Mouse (Mus musculus) pancreas, adult 10 weeks (tissue): ENCODE measurements around the gene Tor1a. TPM values are rescaled to one million over a fixed set of nuclear protein-coding genes. Genes with fewer than 3 reads are reported as not detected.

ENCODE experiments used
- polyA plus RNA-seq: library from polyadenylated mRNA; stranded (reverse); fragments of 350-450 nt; fragmentation: Illumina TruSeq; extraction: RNeasy Lipid Tissue Mini Kit (QIAGEN cat#74804); gene quantifications from one replicate; pipeline ENCODE4 v1.2.3, GENCODE M21; 2015; ENCODE audit warnings: low read depth, low replicate concordance; ENCODE audit not compliant: insufficient read depth

Tor1a gene
- polyA plus RNA-seq = 14.5 TPM

GRCm38 (mm10) chr2:30967352-30968327 lies at the start of gene Tor1a:
Gene Tor1a, minus strand, starts transcription at chr2:30967933.

DNA sequence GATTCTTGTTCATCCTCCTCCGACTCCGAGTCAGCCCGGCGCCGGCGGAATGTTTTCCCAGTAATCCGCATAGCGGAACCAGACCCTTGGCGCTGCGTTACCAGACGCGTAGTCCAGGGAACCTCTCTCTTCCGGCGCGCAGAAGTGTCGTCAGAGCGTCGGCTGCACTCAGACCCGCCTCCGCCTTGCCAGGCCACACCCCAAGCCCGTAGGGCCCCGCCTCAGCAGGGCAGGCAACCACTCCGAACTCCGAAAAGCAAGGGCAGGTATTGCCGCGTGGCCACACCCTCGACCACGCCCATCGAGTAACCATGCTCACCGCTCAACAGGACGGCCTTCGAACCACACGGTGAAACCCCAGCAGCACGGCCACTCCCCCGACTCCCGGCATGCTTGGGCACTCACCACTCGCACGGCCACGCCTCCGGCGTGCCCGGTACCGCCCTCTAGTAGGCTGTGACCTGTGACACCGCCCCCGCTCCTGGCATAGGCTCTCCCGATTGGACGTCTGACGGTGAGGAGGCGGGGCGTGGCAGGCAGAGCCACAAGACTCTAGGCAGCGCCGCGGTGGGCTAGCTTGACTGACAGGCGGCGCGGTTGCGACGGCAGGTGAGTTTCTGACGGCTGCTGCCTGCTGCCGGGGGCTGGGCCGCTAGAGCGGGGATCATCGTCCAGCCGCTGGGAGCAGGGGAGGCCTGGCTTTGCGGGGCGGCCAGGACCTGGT lies 14.2 kb upstream of the Tor1a start, which contains the start of the genes BC005624 and Usp20:
TSS of gene BC005624 (minus strand) at position 412 of the 724 bp plus-strand sequence.
TSS of gene Usp20 (plus strand) at position 490 of the 724 bp plus-strand sequence.

DNA sequence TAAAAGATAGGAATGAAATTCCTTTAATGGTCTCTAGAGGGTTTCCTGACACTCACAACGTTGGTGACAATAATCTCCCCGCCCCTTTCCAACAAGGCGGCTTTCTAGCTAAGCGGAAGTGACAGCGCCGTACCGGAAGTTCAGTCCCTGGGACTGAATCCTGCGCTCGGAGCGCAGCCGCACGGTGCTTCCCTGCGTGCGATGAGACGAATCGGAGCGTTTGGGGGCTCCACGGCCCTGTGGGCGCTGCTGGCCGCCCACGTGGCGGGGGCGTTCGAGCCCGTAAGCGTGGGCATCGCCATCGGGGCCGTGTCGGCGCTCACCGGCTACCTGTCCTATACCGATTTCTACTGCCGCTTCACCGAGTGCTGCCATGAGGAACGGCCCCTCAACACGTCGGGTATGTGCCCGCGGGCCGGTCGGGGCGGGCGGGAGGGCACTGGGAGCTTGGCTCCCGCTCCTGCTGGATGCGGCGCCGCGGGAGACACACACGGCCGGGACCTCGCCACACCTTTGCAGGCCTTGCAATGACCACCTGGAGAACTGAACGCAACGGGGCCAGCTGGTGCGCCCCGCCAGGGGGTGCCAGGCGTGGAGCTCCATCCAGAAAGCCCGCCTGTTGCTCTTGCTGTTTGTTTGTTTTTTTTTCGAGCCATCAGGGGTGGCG lies 14.8 kb downstream of the Tor1a start, which contains the start of gene Tor1b:
TSS of gene Tor1b (plus strand) at position 136 of the 667 bp plus-strand sequence.

DNA sequence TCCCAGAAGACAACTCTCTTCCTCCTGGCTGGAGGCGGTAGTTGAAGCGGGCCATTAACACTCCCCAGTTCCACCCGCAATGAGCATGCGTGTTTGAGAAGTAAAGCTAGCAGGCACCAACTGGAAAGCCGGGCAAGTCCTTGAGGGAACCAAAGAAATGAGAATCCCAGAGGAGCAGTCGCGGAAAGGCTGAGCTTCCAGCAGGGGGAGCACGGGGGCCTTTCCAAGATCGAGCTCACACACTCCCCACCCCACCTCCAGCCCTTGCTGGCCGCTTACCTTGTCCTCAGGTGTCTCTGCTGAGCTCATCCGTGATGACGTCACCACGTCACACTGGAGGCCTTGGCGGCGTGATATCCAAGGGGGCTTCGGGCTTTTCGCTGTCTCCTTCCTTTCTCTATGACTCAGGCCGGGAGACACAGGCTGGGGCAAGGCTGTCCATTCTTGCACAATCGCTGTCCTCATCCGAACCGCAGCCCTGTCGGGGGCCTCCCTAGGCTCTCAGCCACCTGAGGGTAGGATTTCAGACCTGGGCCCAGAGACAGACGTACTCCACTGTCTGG lies 38.2 kb downstream of the Tor1a start, which contains the start of gene Ptges:
TSS of gene Ptges (minus strand) at position 381 of the 563 bp plus-strand sequence.

Other genes with a start within 250 kb of the Tor1a start
- gene 1700001O22Rik, start 164.3 kb downstream of the Tor1a start, polyA plus RNA-seq = 2.9 TPM
- gene Ntmt1, start 160.1 kb downstream of the Tor1a start, polyA plus RNA-seq = 8.3 TPM
- gene Asb6, start 137.6 kb downstream of the Tor1a start, polyA plus RNA-seq = 9.7 TPM
- gene Prrx2, start 133.0 kb downstream of the Tor1a start, polyA plus RNA-seq = not detected
- gene Ptges, start 38.1 kb downstream of the Tor1a start, polyA plus RNA-seq = 4.4 TPM
- gene Tor1b, start 15.0 kb downstream of the Tor1a start, polyA plus RNA-seq = 20.6 TPM
- gene BC005624, start 14.3 kb upstream of the Tor1a start, polyA plus RNA-seq = 11.1 TPM
- 4.5 TPM for gene Usp20, start 14.3 kb upstream of the Tor1a start, polyA plus RNA-seq
- gene Fnbp1, start 174.1 kb upstream of the Tor1a start, polyA plus RNA-seq = 5.0 TPM
- 4.3 TPM for gene Gpr107, start 184.4 kb upstream of the Tor1a start, polyA plus RNA-seq